Mouse (Mus musculus) heart, postnatal 0 days (tissue): ENCODE data around the gene Sirt7.

Source experiments
- CTCF ChIP-seq: IDR thresholded peaks from 2 replicates; pipeline ENCODE4 v1.5.1; 2016; ENCODE audit warnings: antibody characterized with exemption, control low read depth, low read depth
- EP300 ChIP-seq: IDR thresholded peaks from 2 replicates; pipeline ENCODE4 v1.6.1; 2016; ENCODE audit warnings: antibody characterized with exemption, low read depth

GRCm38 (mm10) chr11:120663714-120664113 is 38.7 kb upstream of the Sirt7 start:
- no peak for TF ChIP-seq CTCF
- no peak for TF ChIP-seq EP300
